Mouse (Mus musculus) adrenal gland, postnatal 10 days (tissue): ENCODE data around the gene Vwa2. TPM values are rescaled to one million over a fixed set of nuclear protein-coding genes. Genes with fewer than 3 reads are reported as not detected.

Experiments
- DNase-seq: peaks from one replicate; pipeline ENCODE4 v3.0.0; 2021; ENCODE audit warnings: mixed read lengths
- total RNA-seq, 2 experiments: library from RNA; stranded (reverse); gene quantifications; 2 replicates each; pipeline ENCODE4 v1.2.3; 2021

Gene Vwa2
- total RNA-seq, 2 experiments from 2014 or later: not detected

DNA sequence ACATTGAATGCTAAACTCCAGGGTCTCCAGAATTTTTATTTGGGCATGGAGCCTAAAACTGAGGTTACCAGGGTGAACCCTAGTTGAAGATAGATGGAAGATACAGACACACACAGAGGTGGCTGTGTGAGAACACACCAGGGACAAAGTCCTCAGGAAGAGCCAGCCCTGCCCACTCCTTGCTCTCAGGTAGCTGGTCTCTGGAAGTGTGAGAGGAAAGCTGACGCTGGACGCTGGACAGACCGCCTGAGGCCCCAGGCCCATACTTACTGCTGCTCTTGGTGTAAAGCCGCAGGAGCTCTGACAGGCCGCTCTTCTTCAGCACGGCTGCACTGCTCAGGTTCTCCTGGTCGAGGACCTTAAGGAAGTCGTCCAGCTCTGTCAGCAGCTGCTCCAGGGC lies 75.8 kb downstream of the Vwa2 start:
- DNase-seq: no peak

DNA sequence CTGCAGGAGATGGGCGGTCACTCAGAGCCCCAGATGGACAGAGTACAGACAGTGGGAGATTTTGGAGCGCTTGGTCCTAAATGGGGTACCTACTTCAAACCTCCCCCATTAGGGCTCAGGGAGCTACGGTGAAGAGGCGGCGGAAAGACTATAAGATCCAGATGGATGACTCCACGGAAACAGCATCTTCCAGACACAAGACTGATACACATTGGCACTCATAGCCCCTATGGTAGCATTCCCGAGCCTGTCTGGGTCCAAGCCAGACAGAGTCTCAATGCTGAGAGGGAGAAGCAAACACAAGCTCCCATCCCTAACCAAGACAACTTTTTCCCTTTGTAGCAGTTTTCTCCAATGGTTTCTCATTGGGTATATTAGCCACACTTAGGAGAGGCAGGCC lies 76.8 kb downstream of the Vwa2 start:
- no peak for DNase-seq

- no peak for DNase-seq
These were observed 79.8 kb downstream of the Vwa2 start for GRCm38 (mm10) chr19:56953856-56954255.

GRCm38 (mm10) chr19:56954857-56955256 lies 80.8 kb downstream of the Vwa2 start:
- no peak for DNase-seq

DNA sequence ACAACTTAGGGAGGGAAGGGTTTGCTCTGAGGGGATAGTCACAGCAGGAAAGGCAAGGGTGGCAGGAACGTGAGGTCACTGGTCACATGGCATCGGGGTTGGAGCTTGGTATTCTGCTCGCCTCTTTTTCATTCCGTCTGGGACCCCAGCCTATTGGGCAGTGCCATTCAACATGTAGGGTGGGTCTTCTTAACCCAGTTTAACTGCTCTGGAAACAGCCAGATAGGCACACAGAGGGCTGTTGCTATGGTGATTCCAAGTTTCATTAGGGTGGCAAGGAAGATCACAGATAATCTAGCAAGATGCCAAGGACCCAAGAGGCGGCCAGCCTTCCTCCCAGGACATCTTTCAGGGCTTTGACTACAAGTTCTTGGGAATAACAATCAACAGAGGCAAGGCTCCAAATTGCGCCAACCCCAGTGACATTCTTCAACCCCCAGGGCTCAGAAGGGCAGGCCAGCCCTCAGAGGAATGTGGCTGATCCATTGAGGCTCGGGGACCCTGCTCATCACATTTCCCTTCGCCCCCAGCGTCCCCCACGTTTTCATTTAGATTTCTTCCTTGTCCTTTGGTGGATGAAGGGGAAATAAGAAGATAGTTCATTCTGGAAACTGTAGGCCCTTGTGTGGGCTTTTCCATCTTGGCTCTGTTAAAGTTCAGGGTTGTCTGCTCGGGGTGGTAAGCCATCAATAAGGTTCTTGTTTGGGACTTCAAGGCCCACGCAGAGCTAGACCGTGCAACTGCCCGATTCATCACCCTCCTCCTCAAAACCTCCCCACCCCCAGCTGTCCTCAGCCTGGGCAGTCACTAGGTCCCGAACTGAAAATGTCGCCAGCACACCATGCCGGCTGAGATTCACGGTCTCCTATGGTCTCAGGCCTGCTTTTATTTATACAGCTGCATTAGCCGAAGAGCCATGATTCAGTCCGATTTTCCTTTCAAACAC lies 81.8 kb downstream of the Vwa2 start:
- DNase-seq: no peak

DNA sequence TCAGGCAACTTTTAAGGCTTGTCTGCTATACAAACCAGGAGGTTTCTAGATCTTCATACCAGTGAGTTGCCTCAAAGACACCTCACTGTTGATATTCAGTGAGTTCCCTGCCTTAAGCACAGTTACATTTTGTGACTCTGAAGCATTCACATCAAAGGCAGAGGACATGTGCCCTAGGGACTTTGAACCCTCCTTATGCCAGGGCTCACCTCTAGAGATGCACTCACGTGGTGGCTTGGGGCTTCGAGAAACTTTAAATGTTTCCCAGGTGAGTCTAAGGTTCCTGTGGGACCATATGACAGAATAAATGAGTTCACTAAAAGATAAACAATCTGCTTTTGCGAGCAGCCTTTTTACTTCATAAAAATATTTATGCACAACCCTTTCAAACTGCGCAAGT lies 84.0 kb downstream of the Vwa2 start:
- DNase-seq: no peak

- DNase-seq: no peak
These were observed 84.6 kb downstream of the Vwa2 start for GRCm38 (mm10) chr19:56958582-56959021.

- DNase-seq: no peak
These were observed 85.0 kb downstream of the Vwa2 start for GRCm38 (mm10) chr19:56959057-56959456.

DNA sequence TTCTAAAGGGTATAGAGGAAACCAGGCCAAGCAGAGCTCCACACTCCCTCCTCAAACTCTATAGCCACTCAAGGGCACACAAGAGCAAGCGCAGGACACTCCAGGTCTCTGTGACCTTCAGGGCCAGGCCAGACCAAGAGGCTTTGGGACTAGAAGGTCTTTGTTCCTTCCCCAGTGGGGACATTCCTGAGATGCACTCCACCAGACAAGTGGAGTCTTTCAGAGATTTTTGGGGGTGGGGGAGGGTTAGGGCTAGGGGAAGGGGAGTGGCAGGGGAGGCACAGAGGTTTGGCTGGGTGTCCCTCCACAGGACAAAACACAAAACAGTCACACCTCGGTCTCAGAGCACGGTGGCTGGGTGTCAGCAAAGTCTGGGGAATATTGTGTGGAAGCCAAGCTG lies 85.6 kb downstream of the Vwa2 start:
- no peak for DNase-seq

Other genes starting within 250 kb of the Vwa2 start
- gene Adrb1, start 152.1 kb upstream of the Vwa2 start, total RNA-seq: 1 to 10 TPM; 7.2 to 7.4 TPM
- gene Ccdc186, start 52.1 kb upstream of the Vwa2 start, total RNA-seq: 10 to 100 TPM; 19.9 to 20.0 TPM
- gene Tdrd1, start 48.0 kb upstream of the Vwa2 start, total RNA-seq: under 1 TPM in 1 of 2 experiments, not detected in 1; 0.12 TPM
- gene Afap1l2, start 134.0 kb downstream of the Vwa2 start, total RNA-seq: 10 to 100 TPM; 11.4 to 17.4 TPM